Mouse (Mus musculus) cerebellum, adult 11 months (tissue): ENCODE measurements around the gene Cyp3a59.
"Not testable (repeated sequence)": the region's sequence is repeated elsewhere in the genome, so short reads cannot be mapped to it uniquely, and the experiment has no call there.

Source experiments
- DNase-seq: peaks from one replicate; pipeline ENCODE4 v3.0.0; 2022

The Cyp3a59 gene

GRCm38 (mm10) chr5:146078945-146079344, at the start of gene Cyp3a59:
TSS of gene Cyp3a59 (plus strand) at chr5:146079257.
- DNase-seq = not testable (repeated sequence)

DNA sequence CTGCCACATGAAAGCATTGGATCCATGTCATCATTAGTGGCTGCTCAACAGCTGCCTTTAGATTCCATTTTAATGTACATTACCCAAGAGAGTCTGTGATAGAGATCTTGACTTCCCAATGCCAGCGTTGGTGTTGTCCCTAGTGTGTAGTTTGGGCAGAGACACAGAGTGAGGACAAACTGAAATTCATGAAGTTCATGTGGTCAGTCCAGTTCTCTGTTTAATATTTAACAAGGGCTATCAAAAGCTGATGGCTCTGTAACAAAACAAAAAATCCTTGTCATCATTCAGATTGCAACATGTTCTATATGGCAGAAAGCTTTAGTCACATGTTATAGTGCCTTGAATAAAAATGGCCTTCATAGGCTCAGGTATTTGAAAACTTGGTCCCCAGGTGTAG, 9.0 kb upstream of the Cyp3a59 start:
- DNase-seq = no peak

- no peak for DNase-seq
Observed at GRCm38 (mm10) chr5:146147903-146148302, 68.8 kb downstream of the Cyp3a59 start.

- DNase-seq = no peak
Observed at GRCm38 (mm10) chr5:146150454-146150853, 71.4 kb downstream of the Cyp3a59 start.

GRCm38 (mm10) chr5:146158326-146158725, 79.3 kb downstream of the Cyp3a59 start:
- not testable (repeated sequence) for DNase-seq

GRCm38 (mm10) chr5:146160439-146160838, 81.4 kb downstream of the Cyp3a59 start, which contains the start of gene Gm5565:
TSS of gene Gm5565 (minus strand) at chr5:146160539.
- DNase-seq = not testable (repeated sequence)
